Mouse (Mus musculus): ENCODE data around the gene Cplx3. TPM values are rescaled to one million over a fixed set of nuclear protein-coding genes. Genes with fewer than 3 reads are reported as not detected.

Cplx3 gene
- polyA plus RNA-seq, 1 experiment from 2014 or later: 0.42 TPM

GRCm38 (mm10) chr9:57641022-57641421, 34.9 kb upstream of the Cplx3 start:
- no peak overlapping the region for H3K4me2 ChIP-seq (ENCODE audit: low read depth)
- DNase-seq (ENCODE audit: low spot score): no peak
- no peak for ATAC-seq (ENCODE audit: insufficient read depth, low FRiP score, low TSS enrichment)
- H3K27me3 ChIP-seq (ENCODE audit: control insufficient read depth, insufficient read depth, low read length): no peaks in the 10 kb centered on the region
- no peaks in the 10 kb centered on the region for H3K9me3 ChIP-seq (ENCODE audit: control insufficient read depth, low read length)
- no peak overlapping the region for H3K27ac ChIP-seq (ENCODE audit: low read depth, low read length)
- peaks cover 41% of the 10 kb centered on the region for H3K4me1 ChIP-seq (ENCODE audit: control insufficient read depth, insufficient read depth, low read length)
- 81% methylated on average over 1 of the region's 1 CpGs for WGBS
- no peaks in the 10 kb centered on the region for H3K36me3 ChIP-seq (ENCODE audit: control insufficient read depth, insufficient read depth, low read length)
- no peak overlapping the region for H3K4me3 ChIP-seq (ENCODE audit: low read depth, low read length)
- no peak overlapping the region for H3K9ac ChIP-seq (ENCODE audit: low read length)

- WGBS: 30% methylated on average over 14 of the region's 15 CpGs
- DNase-seq (ENCODE audit: low spot score) (no peak), ATAC-seq (ENCODE audit: insufficient read depth, low FRiP score, low TSS enrichment) (no peak)
Measured at GRCm38 (mm10) chr9:57640384-57640783, 34.3 kb upstream of the Cplx3 start.

GRCm38 (mm10) chr9:57639661-57640328, 33.7 kb upstream of the Cplx3 start:
- H3K4me2 ChIP-seq (ENCODE audit: low read depth): peak overlapping the region; percentile 20; the same call in 1 of the 2 replicates
- no peaks in the 10 kb centered on the region for H3K27me3 ChIP-seq (ENCODE audit: control insufficient read depth, insufficient read depth, low read length)
- H3K4me1 ChIP-seq (ENCODE audit: control insufficient read depth, insufficient read depth, low read length): peaks cover 41% of the 10 kb centered on the region
- DNase-seq (ENCODE audit: low spot score): no peak
- H3K27ac ChIP-seq (ENCODE audit: low read depth, low read length): no peak overlapping the region
- WGBS: 81% methylated on average over 5 of the region's 5 CpGs
- no peak overlapping the region for H3K9ac ChIP-seq (ENCODE audit: low read length)
- no peaks in the 10 kb centered on the region for H3K36me3 ChIP-seq (ENCODE audit: control insufficient read depth, insufficient read depth, low read length)
- H3K9me3 ChIP-seq (ENCODE audit: control insufficient read depth, low read length): no peaks in the 10 kb centered on the region
- H3K4me3 ChIP-seq (ENCODE audit: low read depth, low read length): no peak overlapping the region
- ATAC-seq (ENCODE audit: insufficient read depth, low FRiP score, low TSS enrichment): no peak

More at GRCm38 (mm10) chr9:57640384-57640783, 34.3 kb upstream of the Cplx3 start:
- no peak overlapping the region for H3K9ac ChIP-seq (ENCODE audit: low read length)
- H3K4me2 ChIP-seq (ENCODE audit: low read depth): peak overlapping the region; percentile 20; the same call in 1 of the 2 replicates
- no peaks in the 10 kb centered on the region for H3K36me3 ChIP-seq (ENCODE audit: control insufficient read depth, insufficient read depth, low read length)
- H3K4me1 ChIP-seq (ENCODE audit: control insufficient read depth, insufficient read depth, low read length): peaks cover 41% of the 10 kb centered on the region
- no peak overlapping the region for H3K4me3 ChIP-seq (ENCODE audit: low read depth, low read length)
- H3K27ac ChIP-seq (ENCODE audit: low read depth, low read length): peak overlapping the region; percentile 20; the same call in 1 of the 2 replicates
- no peaks in the 10 kb centered on the region for H3K27me3 ChIP-seq (ENCODE audit: control insufficient read depth, insufficient read depth, low read length)
- no peaks in the 10 kb centered on the region for H3K9me3 ChIP-seq (ENCODE audit: control insufficient read depth, low read length)

- Histone ChIP-seq H3K9me3 (ENCODE audit: control insufficient read depth, low read length) (no peaks in the 10 kb centered on the region), H3K4me3 (ENCODE audit: low read depth, low read length) (no peak overlapping the region), H3K9ac (ENCODE audit: low read length) (peak overlapping the region; percentile 3; the same call in 1 of the 2 replicates), H3K27ac (ENCODE audit: low read depth, low read length) (no peak overlapping the region), H3K36me3 (ENCODE audit: control insufficient read depth, insufficient read depth, low read length) (no peaks in the 10 kb centered on the region), H3K4me2 (ENCODE audit: low read depth) (no peak overlapping the region), H3K27me3 (ENCODE audit: control insufficient read depth, insufficient read depth, low read length) (no peaks in the 10 kb centered on the region), H3K4me1 (ENCODE audit: control insufficient read depth, insufficient read depth, low read length) (peaks cover 35% of the 10 kb centered on the region)
- ATAC-seq (ENCODE audit: insufficient read depth, low FRiP score, low TSS enrichment) (no peak), DNase-seq (ENCODE audit: low spot score) (no peak)
- WGBS: 42% methylated on average over 8 of the region's 8 CpGs
Measured at GRCm38 (mm10) chr9:57638651-57639459, 32.8 kb upstream of the Cplx3 start.

GRCm38 (mm10) chr9:57637741-57638322, 31.8 kb upstream of the Cplx3 start:
- H3K9me3 ChIP-seq (ENCODE audit: control insufficient read depth, low read length): no peaks in the 10 kb centered on the region
- DNase-seq (ENCODE audit: low spot score): no peak
- H3K4me3 ChIP-seq (ENCODE audit: low read depth, low read length): no peak overlapping the region
- peaks cover 27% of the 10 kb centered on the region for H3K4me1 ChIP-seq (ENCODE audit: control insufficient read depth, insufficient read depth, low read length)
- no peak overlapping the region for H3K4me2 ChIP-seq (ENCODE audit: low read depth)
- no peak overlapping the region for H3K27ac ChIP-seq (ENCODE audit: low read depth, low read length)
- no peaks in the 10 kb centered on the region for H3K36me3 ChIP-seq (ENCODE audit: control insufficient read depth, insufficient read depth, low read length)
- H3K27me3 ChIP-seq (ENCODE audit: control insufficient read depth, insufficient read depth, low read length): no peaks in the 10 kb centered on the region
- no peak for ATAC-seq (ENCODE audit: insufficient read depth, low FRiP score, low TSS enrichment)
- H3K9ac ChIP-seq (ENCODE audit: low read length): no peak overlapping the region
- 66% methylated on average over 6 of the region's 6 CpGs for WGBS

GRCm38 (mm10) chr9:57637272-57637671, 31.2 kb upstream of the Cplx3 start:
- ATAC-seq (ENCODE audit: insufficient read depth, low FRiP score, low TSS enrichment) (no peak), DNase-seq (ENCODE audit: low spot score) (no peak)
- Histone ChIP-seq H3K9ac (ENCODE audit: low read length) (no peak overlapping the region), H3K36me3 (ENCODE audit: control insufficient read depth, insufficient read depth, low read length) (no peaks in the 10 kb centered on the region), H3K9me3 (ENCODE audit: control insufficient read depth, low read length) (no peaks in the 10 kb centered on the region), H3K27me3 (ENCODE audit: control insufficient read depth, insufficient read depth, low read length) (no peaks in the 10 kb centered on the region), H3K27ac (ENCODE audit: low read depth, low read length) (no peak overlapping the region), H3K4me2 (ENCODE audit: low read depth) (no peak overlapping the region), H3K4me1 (ENCODE audit: control insufficient read depth, insufficient read depth, low read length) (peaks cover 27% of the 10 kb centered on the region), H3K4me3 (ENCODE audit: low read depth, low read length) (no peak overlapping the region)
- WGBS: 75% methylated on average over 3 of the region's 3 CpGs

- Histone ChIP-seq H3K4me3 (ENCODE audit: low read depth, low read length) (no peak overlapping the region), H3K9me3 (ENCODE audit: control insufficient read depth, low read length) (no peaks in the 10 kb centered on the region), H3K36me3 (ENCODE audit: control insufficient read depth, insufficient read depth, low read length) (peaks cover 9% of the 10 kb centered on the region), H3K27me3 (ENCODE audit: control insufficient read depth, insufficient read depth, low read length) (no peaks in the 10 kb centered on the region), H3K9ac (ENCODE audit: low read length) (no peak overlapping the region), H3K27ac (ENCODE audit: low read depth, low read length) (no peak overlapping the region), H3K4me1 (ENCODE audit: control insufficient read depth, insufficient read depth, low read length) (peaks cover 8% of the 10 kb centered on the region), H3K4me2 (ENCODE audit: low read depth) (no peak overlapping the region)
- ATAC-seq (ENCODE audit: insufficient read depth, low FRiP score, low TSS enrichment) (no peak), DNase-seq (ENCODE audit: low spot score) (no peak)
- WGBS: 45% methylated on average over 4 of the region's 4 CpGs
Measured at GRCm38 (mm10) chr9:57633481-57634024, 27.5 kb upstream of the Cplx3 start.

GRCm38 (mm10) chr9:57629118-57629874, 23.2 kb upstream of the Cplx3 start:
- Histone ChIP-seq H3K36me3 (ENCODE audit: control insufficient read depth, insufficient read depth, low read length) (peaks cover 27% of the 10 kb centered on the region), H3K4me2 (ENCODE audit: low read depth) (no peak overlapping the region), H3K9ac (ENCODE audit: low read length) (no peak overlapping the region), H3K27me3 (ENCODE audit: control insufficient read depth, insufficient read depth, low read length) (no peaks in the 10 kb centered on the region), H3K27ac (ENCODE audit: low read depth, low read length) (0 out of 2 replicates have a peak overlapping the region, but pooled peaks have one; percentile 20), H3K4me3 (ENCODE audit: low read depth, low read length) (no peak overlapping the region), H3K9me3 (ENCODE audit: control insufficient read depth, low read length) (no peaks in the 10 kb centered on the region), H3K4me1 (ENCODE audit: control insufficient read depth, insufficient read depth, low read length) (no peaks in the 10 kb centered on the region)
- peak; percentile 69 for DNase-seq (ENCODE audit: low spot score)
- no peak; the same call in 1 of the 2 replicates for ATAC-seq (ENCODE audit: insufficient read depth, low FRiP score, low TSS enrichment)
- 73% methylated on average over 13 of the region's 14 CpGs for WGBS
